Mouse (Mus musculus) layer of hippocampus, postnatal 25 days (tissue): ENCODE measurements around the gene Ddc. TPM values are rescaled to one million over a fixed set of nuclear protein-coding genes. Genes with fewer than 3 reads are reported as not detected.

Source experiments
- DNase-seq, 2 experiments: peaks; one replicate each; pipeline ENCODE4 v3.0.0; 2022; ENCODE audit warnings: mixed read lengths in 2 of 2, low spot score in 1 of 2; ENCODE audit errors: extremely low spot score in 1 of 2
- total RNA-seq, 2 experiments: library from RNA; stranded (reverse); gene quantifications; 2 replicates each; pipeline ENCODE4 v1.2.3; 2021

Gene Ddc
- total RNA-seq, result 10 to 100 TPM; 11.8 to 12.2 TPM

DNA sequence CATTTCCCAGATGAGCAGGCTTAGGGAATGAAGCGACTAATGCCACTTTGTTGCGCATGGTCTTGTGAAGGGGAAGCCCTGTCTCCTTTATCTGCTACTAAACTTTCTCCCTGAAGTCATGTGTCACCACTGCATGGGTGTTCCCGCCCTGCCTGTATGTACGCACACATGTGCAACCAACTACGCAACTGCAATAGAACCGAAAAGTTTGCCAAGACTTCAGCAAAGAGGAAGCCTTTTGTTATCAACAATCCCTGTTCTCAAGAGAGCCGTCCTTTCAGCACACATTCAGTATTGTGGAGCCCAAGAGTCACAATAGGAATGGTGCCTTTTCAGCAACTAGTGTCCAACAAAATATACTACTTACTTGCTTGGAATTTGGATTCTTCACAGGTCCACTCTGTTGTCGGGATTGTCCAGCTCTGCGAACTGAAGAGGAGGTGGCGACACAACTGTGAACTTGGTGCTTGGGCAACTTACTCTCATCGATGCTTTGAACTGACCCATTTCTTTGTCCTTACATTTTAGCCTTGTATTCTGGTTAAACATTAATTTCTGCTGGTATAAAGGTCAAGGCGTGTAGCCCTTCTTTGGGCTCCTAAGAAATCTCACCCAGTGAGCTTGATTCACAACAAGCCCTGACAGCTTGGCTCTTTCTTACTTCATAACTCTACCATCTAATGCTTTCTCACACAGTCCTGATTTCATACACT, at the start of gene Ddc:
Gene Ddc (minus strand): TSS at position 500 of the 713 bp plus-strand sequence.
- no peak for DNase-seq

DNA sequence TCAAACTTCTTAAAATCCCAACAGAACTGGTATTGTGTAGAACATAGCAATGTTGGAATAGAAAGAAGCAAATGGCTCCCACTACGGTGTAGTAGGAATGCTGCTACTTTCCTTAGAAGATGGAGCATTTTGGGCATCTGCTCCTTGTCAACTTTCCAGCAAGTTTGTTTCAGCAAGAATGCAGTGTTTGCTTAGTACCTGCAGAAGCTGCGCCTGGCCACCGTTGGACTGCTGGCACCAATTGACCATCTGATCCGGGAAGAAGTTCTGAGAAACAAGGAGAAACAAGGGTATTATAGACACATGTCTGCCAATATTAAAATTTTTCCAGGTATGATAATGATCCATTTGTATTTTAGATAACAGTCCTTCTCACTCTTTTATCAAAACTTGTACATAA, 47.8 kb upstream of the Ddc start:
- DNase-seq, result no peak

DNA sequence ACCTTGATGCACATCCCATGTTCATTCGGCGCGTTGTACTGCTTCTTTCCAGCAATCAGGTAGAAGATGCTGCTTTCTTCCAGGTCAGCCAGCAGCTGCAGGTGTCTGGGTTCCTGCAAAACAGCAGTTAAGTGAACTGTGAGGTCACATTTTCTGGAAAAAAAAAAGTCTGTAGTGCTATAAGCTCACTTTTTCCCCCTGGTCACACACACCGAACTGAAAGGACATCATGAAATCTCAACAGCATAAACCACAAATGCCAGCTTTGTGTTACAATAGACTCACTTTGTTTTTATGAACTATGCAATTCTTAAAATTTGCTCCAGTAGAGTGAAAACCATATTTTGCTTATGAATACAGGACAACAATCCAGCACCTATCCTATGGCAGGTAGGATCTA, 46.9 kb upstream of the Ddc start:
- DNase-seq, result no peak

DNA sequence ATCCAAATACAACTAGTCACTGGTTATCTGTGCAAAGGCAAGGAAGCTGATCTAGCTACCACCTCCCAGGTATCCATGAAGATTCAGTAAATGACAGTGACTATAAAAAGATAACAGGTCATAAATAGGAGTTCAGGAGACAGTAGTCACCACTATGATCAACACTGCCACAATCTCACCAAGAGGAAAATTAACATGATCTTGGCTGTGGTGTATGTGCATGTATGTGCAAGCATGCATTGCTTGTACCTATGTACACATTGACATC, 46.1 kb upstream of the Ddc start:
- no peak for DNase-seq

DNA sequence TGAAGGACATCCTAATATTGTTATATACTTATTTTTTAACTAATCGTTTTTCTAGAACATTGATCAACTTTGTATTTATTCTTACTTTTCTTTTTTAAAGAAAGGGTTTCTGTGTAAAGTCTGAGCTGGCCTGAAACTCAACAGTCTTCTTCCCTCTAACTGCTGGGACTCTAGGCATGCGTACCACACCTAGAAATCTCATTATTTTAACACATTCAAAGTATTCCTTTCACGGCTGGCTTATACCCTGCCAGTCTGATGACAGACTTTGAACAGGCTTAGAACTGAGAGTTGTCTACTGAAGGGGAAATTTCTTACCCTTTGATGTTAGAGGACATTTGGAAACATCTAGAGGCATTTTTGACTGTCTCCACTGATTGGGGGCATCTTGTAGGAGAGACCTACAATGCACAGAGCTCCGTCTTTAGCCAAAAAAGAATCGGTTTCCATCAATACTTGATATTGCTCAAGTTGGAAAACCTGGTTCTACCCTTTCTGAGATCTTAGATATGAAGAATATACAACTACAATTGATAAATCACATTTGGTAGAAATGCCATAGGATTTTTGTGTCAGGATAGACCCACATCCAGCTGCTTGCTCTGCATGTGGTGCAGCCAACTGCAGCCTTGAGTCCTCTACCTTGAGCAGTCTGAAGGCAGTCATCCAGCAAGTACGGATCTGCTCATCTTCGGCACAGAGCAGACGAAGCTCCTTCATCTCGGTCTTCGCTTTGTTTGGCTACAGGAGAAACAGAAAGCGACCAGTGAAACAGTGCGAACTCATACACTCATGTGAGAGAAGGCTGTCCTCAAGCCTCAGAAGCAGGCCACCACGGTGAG, 45.5 kb upstream of the Ddc start:
- no peak for DNase-seq

DNA sequence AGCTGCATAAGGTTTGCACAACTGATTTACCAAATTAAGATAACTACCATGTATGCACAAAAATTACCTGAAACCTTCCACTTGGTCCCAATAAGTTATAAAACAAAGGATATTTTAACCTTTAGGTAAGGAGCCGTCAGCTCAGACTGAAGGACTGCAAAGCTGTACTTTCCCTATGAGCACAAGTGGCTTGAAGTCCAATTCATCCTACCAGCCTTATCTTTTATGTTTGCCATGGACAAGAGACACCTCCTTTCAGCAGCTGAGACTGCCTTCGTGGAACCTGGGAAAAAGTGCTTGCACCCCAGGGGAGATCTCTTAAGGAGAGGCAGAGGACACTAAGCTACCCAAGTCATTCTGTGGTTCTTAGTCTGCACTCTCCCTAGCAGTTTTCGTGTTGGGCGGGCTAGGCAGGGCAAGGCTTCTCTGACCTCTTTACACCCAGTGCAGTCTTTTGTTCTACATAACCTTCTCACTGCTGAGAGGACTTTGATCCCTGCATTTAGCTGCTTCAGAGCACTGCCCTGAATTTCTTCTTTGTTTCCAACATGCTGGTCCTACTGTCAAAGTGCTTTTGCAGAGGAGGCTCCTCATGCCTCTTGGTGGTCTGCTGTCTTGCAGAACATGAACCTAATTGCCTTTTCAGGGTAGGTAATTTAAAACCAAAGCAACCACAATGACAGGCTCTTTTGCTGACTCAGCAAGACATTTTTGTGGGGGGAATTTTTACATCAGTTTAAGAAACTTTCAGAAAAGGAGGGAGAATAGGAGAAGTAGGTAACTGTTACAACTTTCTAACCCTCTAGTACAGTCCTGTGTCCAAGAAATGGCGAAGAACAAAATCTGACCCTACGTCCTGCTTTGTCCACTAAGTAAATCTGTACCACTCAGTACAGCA, 44.6 kb upstream of the Ddc start:
- DNase-seq, result no peak

DNA sequence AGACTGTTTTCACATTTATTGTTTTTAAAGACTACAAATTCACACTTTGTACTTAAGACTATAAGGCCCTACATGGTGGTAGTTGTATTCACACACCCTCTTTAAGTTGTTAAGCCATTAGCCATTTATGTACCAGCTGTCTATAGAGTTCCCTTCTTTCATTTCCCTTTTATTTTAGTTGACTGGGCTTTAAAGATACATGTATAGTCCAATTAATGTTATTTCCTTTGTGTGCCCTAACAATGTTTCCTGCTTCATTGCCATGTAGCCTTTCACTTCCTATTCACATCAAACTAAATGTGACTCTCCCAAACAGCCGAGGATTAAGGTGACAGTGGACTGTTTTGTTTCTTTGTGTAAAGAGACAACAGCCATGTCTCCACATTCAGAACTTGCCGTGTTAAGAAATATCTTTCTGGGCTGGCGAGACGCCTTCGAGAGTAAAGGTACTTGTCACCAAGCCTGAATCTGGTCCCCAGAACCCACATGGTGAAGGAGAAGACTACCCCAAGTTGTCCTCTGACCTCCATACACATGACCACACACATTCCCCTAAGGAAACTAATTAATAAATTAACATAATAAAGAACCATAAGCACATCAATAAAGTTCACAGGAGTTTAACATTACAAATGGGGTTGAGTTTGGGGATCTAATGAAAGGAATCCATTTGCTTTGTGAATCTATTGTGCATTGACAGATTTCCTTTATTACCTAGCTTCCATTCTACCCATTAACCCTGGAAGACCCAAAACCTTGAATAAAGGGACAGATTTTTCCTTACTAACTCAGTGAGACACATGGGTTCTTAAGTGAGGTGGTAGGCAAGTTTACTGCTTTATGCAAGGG, 43.1 kb upstream of the Ddc start:
- no peak for DNase-seq

DNA sequence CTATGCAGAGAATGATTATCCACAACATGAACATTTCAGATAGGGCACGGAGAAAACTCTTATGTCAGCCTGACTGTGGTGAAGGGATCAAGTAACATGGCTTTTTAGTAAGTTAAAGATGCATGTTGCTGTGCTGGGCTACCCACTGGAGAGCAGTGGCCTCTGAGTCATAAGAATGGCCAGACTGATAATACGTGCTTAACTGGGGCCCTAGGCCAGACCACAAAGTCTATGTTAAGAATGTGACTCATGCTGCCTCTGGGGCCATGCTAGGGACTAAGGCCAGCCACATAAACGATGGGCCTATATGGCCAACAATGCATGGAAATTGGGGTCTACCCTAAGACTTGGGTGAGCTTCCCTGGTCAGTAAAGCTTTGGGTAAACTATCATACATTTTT, 41.7 kb upstream of the Ddc start:
- DNase-seq, result no peak

DNA sequence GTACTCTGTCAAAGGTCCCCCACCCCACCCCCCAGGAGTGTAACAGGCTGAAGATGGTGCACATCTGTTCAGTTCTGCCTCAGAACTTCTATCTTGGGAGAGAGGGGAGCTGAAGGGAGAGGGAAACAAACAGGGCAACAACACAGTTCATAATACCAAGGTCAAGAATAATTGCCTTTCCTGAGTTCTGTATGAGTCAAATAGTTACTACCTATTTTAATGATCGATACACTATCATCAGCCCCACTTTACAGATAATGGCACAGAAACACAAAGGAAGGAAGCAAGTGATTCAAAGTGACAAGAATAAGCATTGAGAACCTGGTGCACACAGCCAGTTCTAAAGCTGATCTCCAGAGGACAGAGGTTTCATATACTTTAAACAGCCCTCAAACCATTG, 40.6 kb upstream of the Ddc start:
- no peak for DNase-seq

DNA sequence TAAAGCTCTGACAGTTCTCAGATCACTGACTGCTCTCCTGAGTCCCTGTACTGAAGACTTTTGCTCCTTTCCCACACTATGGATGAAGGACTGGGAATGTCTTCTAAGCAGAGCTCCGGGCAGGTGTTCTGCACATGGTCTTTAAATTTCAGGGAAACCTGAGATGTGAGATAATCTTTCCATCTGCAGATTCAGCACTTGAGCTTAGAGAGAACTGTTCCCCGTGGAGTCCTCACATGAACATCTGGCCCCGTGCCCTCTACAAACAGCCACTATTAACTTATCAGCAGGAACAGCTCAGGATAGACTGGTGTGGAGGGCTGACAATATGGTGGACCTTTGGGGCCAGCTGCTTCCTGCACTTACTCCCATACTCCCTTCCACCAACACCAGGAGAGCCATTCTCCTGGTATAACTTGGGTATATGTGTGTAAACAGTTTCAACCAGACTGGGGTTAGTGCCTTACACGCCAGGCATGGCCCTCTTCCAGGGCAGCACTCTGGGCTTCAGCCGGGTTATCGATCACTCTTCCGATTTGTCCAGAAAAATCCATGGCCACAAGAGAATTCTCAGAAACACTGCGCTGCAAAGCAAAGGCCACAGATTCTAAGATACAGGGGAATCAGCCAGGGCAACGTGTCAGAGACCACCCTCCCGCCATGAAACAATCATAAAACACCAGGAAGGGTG, 39.5 kb upstream of the Ddc start:
- no peak for DNase-seq

DNA sequence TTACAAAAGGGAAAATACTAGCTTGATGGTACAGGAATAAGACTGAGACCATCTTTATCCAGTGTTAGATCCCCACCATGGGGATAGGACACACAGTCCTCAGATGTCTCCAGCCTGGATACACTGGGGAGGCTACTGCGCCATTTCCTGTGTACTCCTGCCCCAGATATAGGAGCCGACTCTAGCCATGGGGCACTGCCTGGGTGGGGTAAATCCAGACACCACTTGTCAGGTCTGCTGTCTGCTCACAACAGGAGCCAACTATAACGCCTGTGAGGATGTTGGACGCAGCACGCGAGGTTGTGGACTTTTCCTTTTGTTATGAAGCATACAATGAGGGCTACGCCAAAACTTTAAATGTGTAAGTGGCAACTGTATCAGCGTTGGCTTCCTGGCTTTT, 36.9 kb upstream of the Ddc start:
- DNase-seq, result no peak

DNA sequence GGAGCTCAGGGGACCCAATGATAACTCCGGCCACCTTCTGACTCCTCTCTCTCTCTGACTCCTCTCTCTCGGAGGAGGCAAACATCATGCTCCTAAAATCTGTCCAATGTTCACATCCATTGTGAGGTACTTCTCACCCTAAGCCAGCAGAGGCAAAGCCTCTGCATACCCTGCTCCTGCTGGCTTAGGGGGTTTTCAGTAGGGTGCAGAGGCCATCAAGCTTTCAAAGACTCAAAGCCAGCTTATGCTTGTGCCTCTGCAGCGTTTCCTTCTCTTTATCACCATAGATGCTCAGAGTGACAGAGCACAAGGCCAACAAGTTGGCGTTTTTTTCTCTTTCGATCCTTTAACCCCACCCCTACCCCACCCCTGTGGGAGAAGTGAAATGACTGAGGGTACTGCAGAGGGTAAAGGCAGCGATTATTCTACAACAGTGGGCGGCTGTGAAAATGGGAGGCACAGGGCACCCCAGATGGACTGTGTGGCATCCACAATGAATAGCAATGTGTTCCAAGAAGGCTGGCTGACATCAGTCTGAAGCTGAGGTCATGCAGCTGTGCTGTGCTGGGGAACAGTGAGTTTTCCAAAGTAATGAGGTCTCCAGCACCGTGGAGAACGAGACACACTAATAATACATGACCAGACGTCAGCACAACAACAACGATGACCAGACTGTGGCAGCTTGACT, 34.3 kb upstream of the Ddc start:
- no peak for DNase-seq

DNA sequence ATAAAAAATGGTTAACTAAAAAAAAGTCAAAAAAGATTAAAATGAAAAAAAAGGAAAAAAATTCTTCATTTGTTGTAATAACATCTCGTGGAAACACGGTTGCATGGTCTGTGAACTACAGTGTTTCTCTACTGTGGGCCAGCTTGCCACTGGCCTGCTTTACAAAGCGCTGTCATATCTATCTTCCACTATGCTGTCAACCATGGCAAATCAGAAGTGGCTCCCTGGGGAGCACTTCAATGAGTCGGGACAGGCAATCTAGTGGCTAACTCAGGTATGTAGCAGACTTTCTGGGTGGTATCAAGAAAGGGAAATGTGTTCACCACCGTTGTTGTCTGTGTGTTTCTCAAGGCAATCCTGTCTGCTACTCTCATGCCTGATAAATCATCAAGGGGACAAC, 33.7 kb upstream of the Ddc start:
- DNase-seq, result no peak

DNA sequence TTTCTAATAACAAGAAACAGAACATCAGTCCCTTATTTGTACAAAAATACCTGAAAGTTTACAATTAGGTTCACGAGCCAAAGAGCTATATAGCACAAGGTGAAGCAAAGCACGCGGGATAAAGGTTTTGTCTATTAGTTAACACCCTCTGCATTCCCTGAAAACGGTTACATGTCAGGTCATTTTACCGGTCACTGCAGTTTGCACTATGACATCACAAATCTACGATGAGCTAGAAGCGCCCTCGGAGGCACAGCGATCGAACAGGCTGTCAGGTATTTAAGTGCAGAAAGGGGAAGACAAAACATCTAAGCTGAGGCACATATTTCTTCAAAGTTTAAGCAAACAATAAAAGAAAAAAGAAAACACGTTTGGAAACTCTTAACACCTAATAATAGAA, 32.6 kb upstream of the Ddc start:
- no peak for DNase-seq

DNA sequence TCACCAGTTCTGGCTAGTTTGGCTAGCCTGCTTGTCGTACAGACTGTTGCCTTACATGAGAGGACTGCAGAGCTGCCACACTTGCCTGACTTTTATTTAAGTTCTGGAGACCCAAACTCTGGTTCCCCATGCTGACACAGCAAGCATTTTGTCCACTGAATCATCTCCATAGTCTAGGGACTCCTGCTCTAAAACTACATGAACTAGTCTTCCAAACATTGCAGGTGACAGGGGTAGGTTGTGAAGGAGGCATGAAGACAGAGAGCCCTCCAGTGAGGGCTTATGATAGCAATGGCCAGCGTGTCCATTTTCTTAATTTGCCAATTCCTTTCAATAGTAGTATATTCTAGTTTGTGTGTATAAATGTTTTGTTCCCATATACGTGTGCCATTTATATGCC, 31.1 kb upstream of the Ddc start:
- DNase-seq, result no peak

DNA sequence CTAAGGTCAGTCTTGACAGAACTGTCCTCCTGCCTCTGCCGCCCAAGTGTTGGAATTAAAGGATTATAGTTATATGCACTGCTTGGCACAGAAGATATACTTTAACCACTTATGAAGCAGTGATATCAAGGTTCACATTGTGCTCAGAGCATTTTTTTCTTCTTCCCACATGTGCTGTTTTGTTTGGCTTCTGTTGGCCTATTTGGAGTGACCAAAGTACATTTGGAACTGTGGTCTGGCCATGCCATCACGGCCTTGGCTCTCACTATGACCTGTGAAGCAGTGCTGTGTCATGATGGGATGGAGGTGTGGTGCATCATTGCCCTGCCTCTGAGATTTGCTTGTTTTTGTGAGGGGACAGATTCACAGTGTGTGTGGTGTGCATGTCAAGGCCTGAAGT, 30.6 kb upstream of the Ddc start:
- no peak for DNase-seq

DNA sequence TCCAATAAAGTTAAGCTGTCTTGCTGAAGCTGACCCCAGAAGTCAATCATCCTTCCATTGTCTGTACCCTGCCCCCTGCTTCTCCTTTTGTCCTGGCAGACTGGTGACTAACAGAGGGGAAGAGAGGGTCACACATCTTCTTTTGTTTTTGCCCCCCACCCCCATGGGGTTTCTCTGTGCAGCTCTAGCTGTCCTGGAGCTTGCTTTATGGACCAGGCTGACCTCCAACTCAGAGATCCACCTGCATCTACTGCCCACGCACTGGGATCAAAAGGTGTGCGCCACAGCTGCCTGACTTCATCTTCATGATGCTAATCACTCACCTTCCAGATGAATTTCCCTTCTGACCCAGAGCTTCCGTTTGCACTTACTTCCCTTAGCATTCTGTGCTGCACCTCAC, 26.0 kb upstream of the Ddc start:
- no peak for DNase-seq

DNA sequence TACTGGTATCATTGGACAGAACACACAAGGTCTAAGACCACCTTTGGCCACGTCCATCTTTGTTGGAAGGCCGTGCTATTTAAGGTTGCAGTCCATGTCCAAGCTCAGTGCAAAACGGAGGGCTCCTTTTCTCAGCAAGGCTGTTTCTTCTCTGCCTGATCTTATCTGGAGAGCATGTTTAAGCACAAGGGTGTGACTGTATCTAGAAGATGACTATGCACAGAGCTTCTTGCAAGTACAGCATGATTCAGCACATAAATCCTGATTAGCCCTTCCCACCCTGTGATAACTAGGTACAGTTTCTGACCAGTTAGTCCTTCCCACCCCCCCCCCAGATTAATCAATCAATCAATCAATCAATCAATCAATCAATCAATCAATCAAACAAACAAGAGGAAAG, 25.4 kb upstream of the Ddc start:
- DNase-seq, result no peak

DNA sequence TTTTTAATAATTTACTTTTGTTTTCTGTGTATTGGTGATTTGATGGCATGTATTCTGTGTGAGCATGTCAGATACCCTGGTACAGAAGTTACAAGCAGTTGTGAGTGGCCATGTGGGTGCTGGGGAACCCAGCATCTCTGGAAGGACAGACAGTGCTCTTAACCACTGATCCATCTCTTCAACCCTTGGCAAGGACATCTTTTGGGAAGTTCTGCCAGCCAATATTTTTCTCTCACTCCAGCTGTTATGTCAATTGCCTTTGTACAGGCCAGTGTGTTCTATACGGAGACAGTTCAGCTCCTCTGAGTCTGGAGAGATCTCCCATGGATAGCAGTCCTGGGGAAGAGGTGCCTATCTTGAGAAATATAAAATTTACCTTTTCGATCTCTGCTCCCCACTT, 24.2 kb upstream of the Ddc start:
- DNase-seq, result no peak
